Mouse (Mus musculus) gastrocnemius, postnatal 10 days (tissue): ENCODE data around the gene Ccpg1. TPM values are rescaled to one million over a fixed set of nuclear protein-coding genes. Genes with fewer than 3 reads are reported as not detected.

ENCODE experiments used
- DNase-seq: peaks from one replicate; pipeline ENCODE4 v3.0.0; 2021; ENCODE audit warnings: mixed read lengths
- long read RNA-seq, 2 experiments: library from polyadenylated mRNA; stranded (forward); transcript quantifications; one replicate each; pipeline ENCODE4 v2.0.0; 2021
- total RNA-seq, 2 experiments: library from RNA; stranded (reverse); gene quantifications; 2 replicates each; pipeline ENCODE4 v1.2.3; 2021

Gene Ccpg1
- total RNA-seq = 10 to 100 TPM; 30.0 to 36.4 TPM
- long read RNA-seq, experiment 1, transcript Ccpg1-208 (8 exons, 2,939 nt) = major isoform, 14 of 43 reads
- long read RNA-seq, experiment 1, partial matches to known transcripts = 10 of 43 reads
- long read RNA-seq, experiment 1, other reads (novel, unspliced or antisense) = 12 of 43 reads
- long read RNA-seq, experiment 2, transcript Ccpg1-202 (9 exons, 2,969 nt) = minor isoform, 7 of 44 reads
- long read RNA-seq, experiment 2, transcript Ccpg1-208 (8 exons, 2,939 nt) = major isoform, 17 of 44 reads
- long read RNA-seq, experiment 2, partial matches to known transcripts = 6 of 44 reads
- long read RNA-seq, experiment 2, other reads (novel, unspliced or antisense) = 14 of 44 reads

DNA sequence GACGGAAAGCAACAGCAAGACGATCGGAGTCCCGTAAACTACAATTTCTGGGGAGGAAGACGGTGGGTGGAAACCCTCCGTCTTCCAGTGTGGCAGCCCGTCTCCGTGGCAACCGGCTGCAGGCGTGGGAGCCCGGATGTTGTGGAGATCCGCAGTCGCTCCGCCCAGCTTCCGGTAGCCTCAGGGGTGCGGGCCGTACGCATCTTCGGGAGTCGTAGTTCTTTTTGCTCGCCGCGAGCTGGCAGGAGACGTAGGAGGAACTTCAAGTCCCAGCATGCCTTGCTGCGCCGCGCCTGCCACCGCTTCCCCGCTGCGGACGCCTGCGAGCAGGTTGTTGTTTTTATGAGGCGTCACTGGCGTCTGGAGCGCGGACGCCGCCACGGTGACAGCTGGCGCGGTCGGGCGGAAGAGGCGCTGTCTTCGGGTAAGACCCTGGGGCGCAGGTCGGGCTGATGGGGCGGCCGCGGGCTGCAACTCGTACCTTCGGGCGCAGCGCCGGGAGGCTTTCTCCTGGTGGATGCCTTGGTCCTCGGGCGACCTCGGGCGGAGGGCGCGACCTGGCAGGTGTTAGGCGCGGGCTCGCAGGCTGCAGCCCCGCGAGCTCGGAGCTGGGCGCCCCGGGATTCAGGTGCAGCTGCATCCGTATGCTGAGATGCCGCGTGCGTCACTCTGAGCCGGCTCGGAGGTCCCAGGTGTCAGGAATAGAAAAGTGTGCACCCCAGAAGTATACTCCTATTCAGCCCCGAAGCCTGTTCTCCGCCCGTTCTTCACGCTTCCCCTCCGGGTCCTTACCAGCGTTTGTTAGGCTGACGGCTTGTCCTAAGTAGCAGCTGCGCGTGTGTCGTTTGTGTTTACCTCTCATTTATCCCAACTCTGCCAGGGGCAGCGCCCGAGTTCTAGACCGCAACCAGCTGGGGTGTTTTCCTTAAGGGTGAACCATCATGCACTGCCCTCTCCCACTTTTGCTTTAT, at the start of gene Ccpg1, which contains the start of gene Ccpg1os:
TSS of gene Ccpg1 (plus strand) at position 180 of the 971 bp plus-strand sequence.
TSS of gene Ccpg1os (minus strand) at position 133 of the 971 bp plus-strand sequence.
- peak; percentile 92 for DNase-seq

DNA sequence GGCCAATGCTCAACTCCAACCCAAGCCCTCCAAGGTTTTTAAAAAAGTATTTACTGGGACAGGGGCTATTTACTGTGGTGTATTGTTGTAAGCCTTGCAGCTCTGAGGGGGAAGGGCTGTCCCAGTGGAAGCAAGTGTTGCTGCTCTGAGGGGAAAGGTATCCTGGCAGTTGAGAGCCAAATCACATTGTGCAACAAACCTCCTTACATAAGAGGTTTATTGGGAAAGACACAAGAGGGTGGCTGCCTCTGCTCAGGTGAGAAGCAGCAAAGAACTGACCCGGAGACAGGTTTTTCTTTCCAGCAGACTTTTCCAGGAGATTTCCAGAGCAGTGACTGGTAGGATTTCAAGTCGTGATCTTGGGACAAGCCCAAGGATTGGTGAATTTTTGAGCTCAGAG, 48.9 kb upstream of the Ccpg1 start:
- DNase-seq = no peak

DNA sequence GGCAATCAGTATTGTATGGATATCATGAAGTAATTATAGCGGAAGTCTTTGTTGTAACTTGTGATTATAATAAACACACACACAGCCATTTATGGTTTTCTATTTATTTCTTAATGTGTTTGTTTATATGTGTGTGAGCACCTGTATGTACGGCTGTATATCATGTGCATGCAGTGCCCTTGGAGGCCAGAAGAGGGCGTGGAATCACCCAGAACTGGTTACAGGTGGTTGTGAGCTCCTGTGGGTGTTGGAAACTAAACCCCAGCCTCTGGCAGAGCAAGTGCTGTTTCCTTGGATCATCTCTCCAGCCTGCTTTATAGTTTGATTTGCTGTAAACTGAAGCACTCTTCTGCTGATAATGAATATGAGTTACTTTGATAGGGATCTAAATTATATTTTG, 41.8 kb upstream of the Ccpg1 start:
- no peak for DNase-seq

DNA sequence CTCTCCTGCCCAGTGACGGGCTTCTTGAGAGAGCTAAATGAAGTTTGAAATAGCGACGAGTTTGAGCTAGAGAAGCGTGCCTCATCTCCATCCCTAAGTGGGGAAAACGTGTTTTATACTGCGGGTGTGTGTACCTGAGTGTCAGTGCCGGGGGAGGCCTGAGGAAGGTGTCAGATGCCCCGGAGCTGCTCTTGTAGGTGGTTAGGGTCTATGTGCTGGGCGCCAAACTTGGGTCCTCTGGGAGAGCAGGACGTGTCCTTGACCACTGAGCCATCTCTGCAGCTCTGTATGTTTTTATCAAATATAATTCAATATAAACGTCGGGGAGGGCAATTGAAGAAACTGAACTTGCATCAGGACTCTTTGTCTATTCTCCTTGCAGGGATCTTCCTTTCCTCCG, 40.9 kb upstream of the Ccpg1 start:
- no peak for DNase-seq

DNA sequence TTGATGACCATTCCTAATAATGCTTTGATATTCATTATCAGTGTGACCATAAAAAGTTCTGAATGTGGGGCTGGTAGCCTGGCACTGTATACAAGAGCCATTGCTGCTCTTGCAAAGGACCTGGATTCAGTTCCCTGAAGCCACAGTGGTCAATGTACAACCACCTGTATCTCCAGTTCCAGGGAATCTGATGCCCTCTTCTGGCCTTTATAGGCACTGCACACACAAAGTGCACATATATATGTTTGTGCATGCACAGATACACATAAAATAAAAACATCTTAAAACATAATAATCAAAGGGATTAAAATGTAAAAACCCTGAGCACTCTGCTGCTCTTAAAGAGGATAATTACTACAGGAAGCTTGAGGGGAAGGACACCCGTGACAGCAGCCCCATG, 38.2 kb upstream of the Ccpg1 start:
- no peak for DNase-seq

DNA sequence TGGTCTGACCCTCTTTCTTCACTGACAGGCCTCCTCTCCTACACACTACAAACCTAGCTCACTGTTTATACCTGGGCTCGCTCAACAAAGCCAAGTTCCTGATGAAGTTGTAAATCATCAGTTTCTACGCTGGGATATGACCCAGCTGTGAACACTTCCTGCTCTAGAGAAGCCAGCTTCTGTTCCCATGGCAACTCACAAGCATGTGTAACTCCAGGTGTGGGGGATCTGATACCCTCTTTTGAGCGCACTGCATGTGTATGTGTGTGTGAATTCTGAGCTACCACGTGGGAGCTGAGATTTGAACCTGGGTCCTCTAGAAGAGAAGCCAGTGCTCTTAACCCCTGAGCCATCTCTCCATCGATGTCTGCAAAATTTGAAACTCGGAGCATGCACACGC, 35.7 kb upstream of the Ccpg1 start:
- no peak for DNase-seq

DNA sequence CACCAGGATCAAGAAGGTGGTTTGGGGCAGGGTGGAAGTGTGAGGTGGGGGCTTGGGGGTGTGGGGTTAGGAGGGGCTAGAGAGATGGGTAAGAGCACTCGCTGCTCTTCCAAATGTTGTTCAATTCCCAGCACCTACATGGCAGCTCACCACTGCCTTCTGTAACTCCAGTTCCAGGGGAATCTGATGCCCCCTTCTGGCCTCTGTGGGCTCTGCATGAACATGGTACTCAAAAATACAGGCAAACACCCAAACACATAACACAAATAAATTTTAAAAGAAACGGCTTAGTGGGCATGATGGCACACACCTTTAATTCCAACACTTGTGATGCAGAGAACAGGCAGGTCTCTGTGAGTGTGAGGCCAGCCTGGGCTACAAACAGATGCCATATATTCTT, 30.5 kb upstream of the Ccpg1 start:
- DNase-seq = no peak

DNA sequence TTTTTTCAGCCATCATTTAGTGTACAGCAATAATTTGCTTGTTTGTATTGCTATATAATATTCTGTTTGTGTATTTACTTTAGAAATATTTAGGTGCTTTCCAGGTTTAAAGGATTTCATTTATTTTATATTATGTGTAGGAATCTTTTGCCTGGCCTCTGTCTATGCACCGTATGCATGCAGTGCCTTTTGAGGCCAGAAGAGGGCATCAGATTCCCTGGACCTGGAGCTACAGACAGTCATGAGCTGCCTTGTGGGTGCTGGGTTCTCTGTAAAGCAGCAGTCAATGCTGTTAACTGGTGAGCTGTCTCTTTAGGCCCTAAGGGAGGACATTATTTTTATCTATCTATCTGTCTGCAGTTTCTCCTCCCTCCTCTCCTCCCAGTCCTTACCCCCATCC, 29.7 kb upstream of the Ccpg1 start:
- DNase-seq = peak; percentile 20

DNA sequence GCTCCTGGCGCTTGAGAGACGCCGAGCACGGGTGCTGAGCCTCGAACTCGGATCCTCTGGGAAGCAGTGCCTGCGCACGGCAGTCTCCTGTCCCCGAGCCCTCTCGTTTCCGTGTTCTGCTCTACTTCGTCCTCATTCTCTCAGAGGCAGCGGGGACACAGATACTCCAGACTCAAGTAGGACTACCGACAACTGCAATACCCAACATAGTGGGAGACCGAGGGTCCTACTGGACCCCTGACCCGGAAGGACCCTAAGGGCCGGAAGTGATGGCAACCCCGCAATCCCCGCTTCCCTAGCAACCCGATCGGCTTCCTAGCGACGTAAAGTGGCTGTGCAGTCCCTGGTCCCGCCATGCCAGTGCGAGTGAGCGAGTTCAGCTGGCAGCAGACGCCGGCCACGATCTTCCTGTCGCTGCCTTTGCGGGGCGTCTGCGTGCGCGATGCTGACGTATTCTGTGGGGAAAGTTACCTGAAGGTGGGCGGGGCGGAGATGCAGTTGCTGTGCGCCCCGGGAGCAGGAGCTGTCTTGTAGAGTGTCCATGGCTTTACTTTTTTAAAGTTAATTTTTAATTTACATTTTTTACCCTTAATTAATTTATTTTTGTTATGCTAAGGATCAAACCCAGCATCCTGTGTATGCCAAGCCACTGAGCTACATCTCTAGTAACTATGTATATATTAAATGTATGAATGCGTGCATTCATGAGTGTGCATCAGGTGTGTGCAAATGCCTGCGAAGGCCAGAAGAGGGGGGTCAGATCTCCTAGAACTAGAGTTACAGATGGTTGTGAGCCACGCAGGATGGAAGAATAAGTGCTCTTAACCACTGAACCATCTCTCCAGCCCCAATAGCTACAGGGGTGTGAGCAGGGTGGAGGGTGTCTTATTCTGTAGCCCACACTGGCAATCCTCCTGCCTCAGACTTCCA, 26.4 kb upstream of the Ccpg1 start, which contains the start of the genes Dyx1c1 and Gm44503:
TSS of gene Dyx1c1 (plus strand) at position 265 of the 930 bp plus-strand sequence.
TSS of gene Gm44503 (plus strand) at position 332 of the 930 bp plus-strand sequence.
- peak; percentile 58 for DNase-seq

DNA sequence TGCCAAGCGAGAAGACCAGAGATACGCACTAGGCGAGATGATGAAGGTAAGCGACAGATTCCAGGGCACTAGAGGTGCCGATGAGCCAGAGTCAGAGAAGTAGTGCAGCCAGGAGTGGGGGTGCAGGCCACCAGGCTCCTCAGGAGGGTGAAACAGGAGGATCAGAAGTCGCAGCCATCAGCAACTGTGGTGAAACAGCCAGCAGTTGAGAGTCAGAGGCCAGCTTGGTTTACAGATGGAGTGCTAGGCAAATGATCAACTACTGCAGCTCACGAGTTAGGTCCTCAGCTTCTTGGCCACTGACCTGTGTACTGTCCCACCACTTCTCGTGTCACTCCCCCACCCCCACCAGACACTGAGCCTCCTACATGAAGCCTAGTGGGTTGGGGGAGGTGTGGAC, 23.9 kb upstream of the Ccpg1 start:
- DNase-seq = no peak

DNA sequence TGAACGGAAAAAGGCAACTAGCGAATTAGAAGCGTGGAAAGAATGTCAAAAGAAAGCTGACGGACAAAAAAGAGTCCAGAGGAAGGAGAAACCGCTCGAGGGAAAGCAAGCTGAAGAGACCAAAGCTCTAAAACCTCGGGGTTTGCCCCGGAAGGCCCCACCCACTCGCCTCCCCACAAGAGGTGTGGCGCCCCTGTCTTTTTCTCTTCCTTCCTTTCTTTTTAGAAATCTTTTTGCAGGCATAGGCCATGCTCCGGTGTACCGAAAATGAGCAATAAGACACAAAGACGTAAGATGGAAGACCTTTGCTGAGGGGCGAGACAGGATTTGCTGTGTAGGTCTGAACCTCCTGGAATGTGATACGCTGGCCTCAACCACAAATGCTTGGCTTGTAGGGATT, 23.3 kb upstream of the Ccpg1 start:
- DNase-seq = no peak

DNA sequence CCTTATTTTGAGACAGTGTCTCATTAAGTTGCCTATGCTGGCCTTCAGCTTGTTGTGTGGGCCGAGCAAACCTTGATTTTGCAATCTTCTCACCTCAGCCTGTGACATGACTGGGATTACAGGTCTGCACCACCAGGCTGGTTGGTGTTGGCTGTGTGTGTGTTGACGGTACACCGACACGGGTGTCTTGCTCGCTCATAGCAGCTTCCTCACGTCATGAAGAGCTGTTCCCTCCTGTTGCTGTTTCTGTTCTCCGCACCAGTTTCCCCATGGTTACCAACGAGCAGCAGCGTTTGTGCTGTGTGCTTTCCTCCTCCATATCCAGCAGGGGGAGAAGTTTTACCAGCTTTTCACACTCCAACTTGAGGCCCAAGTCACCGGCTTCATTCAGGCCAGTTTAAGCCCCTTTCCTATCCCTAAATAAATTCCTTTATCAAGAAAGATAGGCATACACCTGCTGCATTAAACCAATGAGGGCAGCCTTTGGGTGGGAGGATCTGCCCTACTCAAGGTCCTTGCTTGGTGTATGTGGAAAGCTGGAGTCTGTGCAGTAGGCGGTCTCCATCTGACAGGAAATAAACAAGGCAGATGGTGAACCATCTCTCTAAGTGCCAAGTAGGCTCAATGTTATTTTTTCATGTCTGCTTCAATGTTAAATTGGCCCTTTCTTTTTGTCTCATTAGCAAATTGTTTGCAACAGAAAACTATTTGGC, 16.7 kb upstream of the Ccpg1 start:
- no peak for DNase-seq

DNA sequence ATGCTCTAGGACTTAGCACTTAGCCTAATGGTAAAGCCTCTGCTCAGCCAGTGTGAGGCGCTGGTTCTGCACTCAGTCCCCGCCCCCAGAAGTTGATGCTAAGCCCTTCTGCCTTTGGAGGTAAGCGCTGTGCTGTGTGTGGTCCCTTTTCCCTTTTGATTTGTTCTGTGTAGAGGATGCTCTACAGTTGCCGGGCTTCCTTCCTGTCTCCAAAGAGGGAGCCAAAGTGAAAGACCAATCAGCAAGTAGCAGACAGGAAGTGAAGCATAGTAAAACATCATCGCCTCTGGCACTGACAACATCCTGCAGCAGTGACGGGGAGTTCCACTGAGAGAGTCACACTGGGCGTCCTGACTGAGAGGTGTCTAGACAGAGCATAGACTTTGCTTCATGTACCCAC, 15.4 kb upstream of the Ccpg1 start:
- no peak for DNase-seq

DNA sequence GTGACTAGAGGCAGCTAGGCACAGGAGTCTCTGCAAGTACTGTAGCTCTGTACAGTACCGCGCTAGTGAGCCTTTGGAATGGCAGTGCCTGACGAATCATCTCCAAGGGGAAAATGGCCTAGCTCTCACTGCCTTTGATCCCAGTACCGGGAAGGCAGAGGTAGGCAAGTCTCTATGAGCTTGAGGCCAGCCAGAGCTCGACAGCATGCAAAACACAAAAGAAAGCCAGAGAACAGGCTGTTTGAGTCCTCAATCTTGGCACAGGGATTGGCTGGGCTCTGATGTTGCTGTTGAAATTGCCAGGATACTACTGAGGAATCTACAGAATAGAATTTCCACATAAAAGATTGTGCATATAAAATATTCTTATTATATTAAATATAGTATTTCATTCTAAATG, 12.8 kb upstream of the Ccpg1 start:
- no peak for DNase-seq

DNA sequence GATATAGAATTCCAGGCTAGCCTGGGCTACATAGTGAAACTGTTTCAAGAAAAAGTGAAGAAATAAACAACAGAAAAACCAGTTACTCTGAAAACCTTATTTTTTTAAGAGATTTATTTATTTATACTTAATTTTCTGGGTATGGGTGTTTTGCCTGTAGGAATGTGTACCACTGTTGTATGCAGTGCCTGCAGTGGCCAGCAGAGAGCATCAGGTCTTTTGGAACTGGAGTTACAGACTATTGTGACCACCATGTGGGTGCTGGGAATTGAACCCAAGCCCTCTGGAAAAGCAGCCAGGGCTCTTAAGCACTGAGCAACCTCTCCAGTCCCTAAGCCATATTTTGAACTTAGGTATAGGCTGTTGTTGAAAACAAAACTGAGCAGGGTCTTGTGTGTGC, 12.2 kb upstream of the Ccpg1 start:
- no peak for DNase-seq

DNA sequence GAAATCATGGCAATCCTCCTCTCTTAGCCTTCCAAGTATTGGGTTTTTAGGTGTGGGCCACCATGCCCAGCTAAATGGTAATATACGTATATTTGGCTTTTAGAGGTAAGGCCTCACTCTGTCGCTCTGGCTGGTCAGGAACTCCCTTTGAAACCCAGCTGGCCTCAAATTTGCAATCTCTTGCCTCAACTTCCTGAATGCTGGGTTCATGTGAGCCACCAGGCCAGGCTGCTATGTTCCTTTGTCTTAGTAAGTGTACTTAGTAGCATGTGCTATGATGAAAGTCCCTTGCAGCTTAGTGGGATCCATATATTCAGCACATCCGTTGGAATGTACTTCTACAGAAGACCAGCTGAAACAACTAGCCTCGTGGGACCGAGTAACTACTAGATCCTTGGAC, 10.5 kb upstream of the Ccpg1 start:
- DNase-seq = no peak

DNA sequence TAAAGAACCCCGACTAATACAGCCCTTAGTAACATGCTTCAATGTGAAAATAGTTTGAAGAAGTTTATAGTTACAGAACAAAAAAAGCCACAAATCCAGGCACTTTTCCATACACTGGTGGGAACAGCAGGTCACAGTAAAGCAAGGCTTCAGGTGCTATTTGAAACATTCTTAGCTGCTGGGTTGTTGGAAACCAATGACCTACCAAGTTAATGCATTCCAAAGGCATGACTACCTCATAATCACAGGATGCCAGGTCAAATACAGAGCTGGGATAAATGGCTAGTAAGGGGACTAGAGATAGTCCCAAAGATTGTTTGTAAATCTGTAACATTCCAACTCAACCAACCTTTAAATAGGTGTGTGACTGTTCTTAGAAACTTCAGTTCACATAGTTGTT, 10.0 kb upstream of the Ccpg1 start:
- DNase-seq = no peak

DNA sequence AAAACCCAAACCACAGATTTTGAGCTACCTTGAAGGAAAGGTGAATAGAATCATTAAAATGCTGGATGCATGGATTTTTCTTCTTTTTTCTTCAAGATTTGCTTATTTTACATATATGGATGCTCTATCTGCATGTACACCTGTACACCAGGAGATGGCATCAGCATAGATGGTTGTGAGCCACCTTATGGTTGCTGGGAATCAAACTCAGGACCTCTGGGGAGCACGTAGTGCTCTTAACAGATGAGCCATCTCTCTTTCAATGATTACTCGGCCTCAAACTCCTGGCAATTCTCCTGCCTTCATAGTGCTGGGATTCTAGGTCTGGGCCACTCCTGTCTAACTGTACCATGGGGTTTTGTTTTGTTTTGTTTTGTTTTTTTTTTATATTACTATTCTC, 2.2 kb upstream of the Ccpg1 start:
- DNase-seq = no peak

DNA sequence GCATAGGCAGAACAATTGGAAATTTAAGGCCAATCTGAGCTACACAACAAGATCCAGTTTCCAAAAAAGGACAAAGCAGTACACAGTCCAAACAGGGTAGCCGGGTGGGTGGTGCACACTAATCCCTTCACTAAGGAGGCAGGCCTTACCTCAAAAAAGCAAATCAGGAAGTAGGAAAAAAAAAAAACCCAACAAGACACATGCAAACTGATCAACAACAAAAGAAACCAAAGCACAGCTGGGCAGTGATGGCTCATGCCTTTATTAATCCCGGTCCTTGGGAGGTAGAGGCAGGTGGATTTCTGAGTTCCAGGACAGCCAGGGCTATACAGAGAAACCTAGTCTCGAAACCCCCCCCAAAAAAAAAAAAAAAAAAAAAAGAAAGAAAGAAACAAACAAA, 2.5 kb downstream of the Ccpg1 start:
- DNase-seq = no peak

DNA sequence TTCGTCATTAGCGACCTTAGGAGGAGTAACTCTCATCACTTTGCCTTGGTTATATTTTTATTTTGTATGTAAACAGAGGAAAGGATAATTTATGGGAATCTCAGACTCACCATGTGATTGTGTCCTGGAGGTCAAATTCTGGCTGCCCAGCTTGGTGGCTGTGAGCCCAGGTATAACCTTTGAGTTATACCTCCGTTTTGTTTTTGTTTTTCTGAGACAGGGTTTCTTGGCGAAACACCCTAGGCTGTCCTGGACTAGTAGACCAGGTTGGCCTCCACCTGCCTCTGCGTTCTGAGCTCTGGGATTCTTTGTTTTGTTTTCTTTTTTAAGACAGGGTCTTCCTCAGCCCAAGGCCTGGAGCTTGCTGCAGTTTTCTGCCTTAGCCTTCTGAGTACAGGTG, 3.5 kb downstream of the Ccpg1 start:
- no peak for DNase-seq

DNA sequence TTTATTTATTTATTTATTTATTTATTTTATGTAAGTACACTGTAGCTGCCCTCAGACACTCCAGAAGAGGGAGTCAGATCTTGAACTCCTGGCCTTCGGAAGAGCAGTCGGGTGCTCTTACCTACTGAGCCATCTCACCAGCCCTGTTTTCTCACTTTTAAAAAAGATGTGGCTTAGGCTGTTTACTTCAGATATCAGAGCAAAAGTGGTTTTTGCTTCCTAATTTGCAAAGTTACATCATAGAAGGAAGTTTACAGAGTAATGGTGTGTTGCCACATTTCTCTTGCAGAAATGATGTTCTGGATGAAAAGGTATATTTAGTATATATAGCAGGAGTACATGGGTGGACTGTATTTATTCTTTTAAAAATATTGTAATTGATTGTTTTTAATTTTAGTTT, 6.2 kb downstream of the Ccpg1 start:
- no peak for DNase-seq
